Mouse (Mus musculus) thymus, adult 2 months (tissue): ENCODE measurements around the gene Adh7. TPM values are rescaled to one million over a fixed set of nuclear protein-coding genes. Genes with fewer than 3 reads are reported as not detected.

Source experiments
- DNase-seq: peaks from one replicate; pipeline ENCODE4 v3.0.0; 2021
- H3K27ac ChIP-seq: fragments of 200-500 bp; 2 replicates; pipeline ENCODE4 v1.5.1; 2012; ENCODE audit warnings: low read length, control low read depth; ENCODE audit not compliant: control insufficient read depth, insufficient read depth
- H3K27me3 ChIP-seq: fragments of 200-500 bp; 2 replicates; pipeline ENCODE4 v1.6.1; 2012; ENCODE audit warnings: mild to moderate bottlenecking, low read length, moderate library complexity, mixed read lengths; ENCODE audit not compliant: control insufficient read depth, insufficient read depth
- H3K36me3 ChIP-seq: fragments of 200-500 bp; 2 replicates; pipeline ENCODE4 v1.6.1; 2012; ENCODE audit warnings: mild to moderate bottlenecking, low read length, moderate library complexity; ENCODE audit not compliant: control insufficient read depth, insufficient read depth
- H3K4me1 ChIP-seq: fragments of 200-500 bp; replicated peaks from 2 replicates; pipeline ENCODE4 v1.6.1; 2012; ENCODE audit warnings: low read length; ENCODE audit not compliant: control insufficient read depth, insufficient read depth
- H3K4me3 ChIP-seq: fragments of 200-500 bp; 2 replicates; pipeline ENCODE4 v1.5.1; 2012; ENCODE audit warnings: mild to moderate bottlenecking, low read length, control low read depth, moderate library complexity; ENCODE audit not compliant: control insufficient read depth, insufficient read depth
- CTCF ChIP-seq: fragments of 200-500 bp; IDR thresholded peaks from 2 replicates; pipeline ENCODE4 v1.5.1; 2012; ENCODE audit warnings: mild to moderate bottlenecking, control low read depth, low read length, moderate library complexity, borderline replicate concordance; ENCODE audit not compliant: control insufficient read depth, poor library complexity, insufficient read depth; ENCODE audit errors: extremely low read depth
- POLR2A ChIP-seq: fragments of 200-500 bp; IDR thresholded peaks from 2 replicates; pipeline ENCODE4 v1.6.1; 2012; ENCODE audit warnings: mild to moderate bottlenecking, low read length, control low read depth, moderate library complexity; ENCODE audit not compliant: control insufficient read depth, poor library complexity, insufficient read depth; ENCODE audit errors: extremely low read depth
- WGBS: fragments of 180-500 bp; shearing (Covaris S2); methylation state at CpG from one replicate; pipeline ENCODE4 v1.1.7; 2018; 5-methylcytosine and 5-hydroxymethylcytosine counted together
- polyA plus RNA-seq: library from polyadenylated mRNA; depleted of rRNA; stranded (reverse); fragments of >200 nt; gene quantifications from 2 replicates; pipeline ENCODE4 v1.2.3, GENCODE M21; 2012

Gene Adh7
- polyA plus RNA-seq, 1 experiment = 0.16 TPM

- TF ChIP-seq POLR2A (no peak), CTCF (no peak)
- Histone ChIP-seq H3K27me3 (no peaks in the 10 kb centered on the region), H3K36me3 (no peaks in the 10 kb centered on the region), H3K4me1 (no peaks in the 10 kb centered on the region), H3K4me3 (no peak overlapping the region), H3K27ac (no peak overlapping the region)
- WGBS = 68% methylated on average over 6 of the region's 6 CpGs
- no peak for DNase-seq
Measured at GRCm38 (mm10) chr3:138241371-138241770, 23.8 kb downstream of the Adh7 start.

GRCm38 (mm10) chr3:138242021-138242726 lies 24.6 kb downstream of the Adh7 start:
- Histone ChIP-seq H3K4me3 (no peak overlapping the region), H3K36me3 (no peaks in the 10 kb centered on the region), H3K27ac (no peak overlapping the region), H3K4me1 (no peaks in the 10 kb centered on the region), H3K27me3 (no peaks in the 10 kb centered on the region)
- TF ChIP-seq CTCF = no peak
- no peak for TF ChIP-seq POLR2A
- DNase-seq = no peak
- WGBS = 88% methylated on average over 14 of the region's 14 CpGs

GRCm38 (mm10) chr3:138242933-138243332 lies 25.4 kb downstream of the Adh7 start:
- TF ChIP-seq CTCF = no peak
- TF ChIP-seq POLR2A = no peak

GRCm38 (mm10) chr3:138244338-138244874 lies 26.8 kb downstream of the Adh7 start:
- DNase-seq = no peak
- H3K4me1 ChIP-seq = no peaks in the 10 kb centered on the region
- no peak overlapping the region for H3K4me3 ChIP-seq
- 93% methylated on average over 7 of the region's 7 CpGs for WGBS
- no peak for TF ChIP-seq POLR2A
- TF ChIP-seq CTCF = no peak
- no peak overlapping the region for H3K27ac ChIP-seq
- H3K36me3 ChIP-seq = no peaks in the 10 kb centered on the region
- no peaks in the 10 kb centered on the region for H3K27me3 ChIP-seq

More at GRCm38 (mm10) chr3:138242933-138243332, 25.4 kb downstream of the Adh7 start:
- H3K27ac ChIP-seq = no peak overlapping the region
- DNase-seq = no peak
- no peak overlapping the region for H3K4me3 ChIP-seq
- H3K27me3 ChIP-seq = no peaks in the 10 kb centered on the region
- no peaks in the 10 kb centered on the region for H3K4me1 ChIP-seq
- WGBS = 94% methylated on average over 6 of the region's 6 CpGs
- no peaks in the 10 kb centered on the region for H3K36me3 ChIP-seq

GRCm38 (mm10) chr3:138246511-138247020 lies 29.0 kb downstream of the Adh7 start:
- no peaks in the 10 kb centered on the region for H3K36me3 ChIP-seq
- H3K4me3 ChIP-seq = no peak overlapping the region
- H3K4me1 ChIP-seq = no peaks in the 10 kb centered on the region
- no peak overlapping the region for H3K27ac ChIP-seq
- no peak for DNase-seq
- TF ChIP-seq POLR2A (no peak), CTCF (no peak)
- H3K27me3 ChIP-seq = no peaks in the 10 kb centered on the region

- H3K36me3 ChIP-seq = no peaks in the 10 kb centered on the region
- TF ChIP-seq POLR2A (no peak), CTCF (no peak)
- 92% methylated on average over 4 of the region's 4 CpGs for WGBS
- no peak overlapping the region for H3K27ac ChIP-seq
- no peaks in the 10 kb centered on the region for H3K4me1 ChIP-seq
- no peaks in the 10 kb centered on the region for H3K27me3 ChIP-seq
- no peak for DNase-seq
- H3K4me3 ChIP-seq = no peak overlapping the region
Measured at GRCm38 (mm10) chr3:138247241-138247640, 29.7 kb downstream of the Adh7 start.

- no peak overlapping the region for H3K27ac ChIP-seq
- no peak for DNase-seq
Measured at GRCm38 (mm10) chr3:138248011-138248410, 30.5 kb downstream of the Adh7 start.

More at GRCm38 (mm10) chr3:138248011-138248410, 30.5 kb downstream of the Adh7 start:
- Histone ChIP-seq H3K36me3 (no peaks in the 10 kb centered on the region), H3K4me3 (no peak overlapping the region), H3K27me3 (no peaks in the 10 kb centered on the region), H3K4me1 (no peaks in the 10 kb centered on the region)
- WGBS = 92% methylated on average over 7 of the region's 7 CpGs
- TF ChIP-seq CTCF (no peak), POLR2A (no peak)
